ENCODE assay signal across 18 mouse cellular contexts in genomic region chr5:131992268-131992667, GRCm38 (mm10).
A peak's percentile ranks its signal among the peaks of the same experiment; 100 is the strongest.
DNase-seq lines count a peak whose midpoint lies in the region; ATAC-seq and TF ChIP-seq lines count a peak whose summit lies in the region.
"Had no signal": no experiment of that assay in that cellular context is flagged by ENCODE, and none has a peak within 500 bp of the region (broad histone marks: within the 10 kb centered on the region; RNA-seq: fewer than 3 reads in every experiment).

No protein-coding gene starts in this region.

- WGBS in embryonic facial prominence, embryonic 10.5 days = 57% methylated on average over 6 of the region's 6 CpGs
- WGBS in embryonic facial prominence, embryonic 13.5 days = 35% methylated on average over 6 of the region's 6 CpGs
- WGBS in limb, embryonic 14.5 days = 66% methylated on average over 6 of the region's 6 CpGs
- WGBS in midbrain, postnatal 0 days = 78% methylated on average over 6 of the region's 6 CpGs

- ATAC-seq in embryonic facial prominence, embryonic 13.5 days (ENCODE audit: insufficient number of reproducible peaks, insufficient read depth, low FRiP score, low TSS enrichment, low read depth) = no peak
- ATAC-seq in limb, embryonic 14.5 days (ENCODE audit: low FRiP score, low read depth) = no peak
- no peak for ATAC-seq in granulocyte monocyte progenitor cell, adult 5-6 weeks (replicated peaks; ENCODE audit: poor library complexity, severe bottlenecking)
- no peak for ATAC-seq in midbrain, postnatal 0 days (ENCODE audit: low FRiP score)
- ATAC-seq: forebrain, postnatal 0 days; hindbrain, postnatal 0 days; liver, postnatal 0 days had no signal

- peak; percentile 11 for DNase-seq in layer of hippocampus, adult 11-12 months (ENCODE audit: low spot score)
- DNase-seq in layer of hippocampus, postnatal 36 days = no peak
- DNase-seq in embryonic facial prominence, embryonic 10.5 days (ENCODE audit: low spot score) = no peak
- peak; percentile 11 for DNase-seq in limb, embryonic 14.5 days (ENCODE audit: low spot score)
- DNase-seq in midbrain, postnatal 0 days (ENCODE audit: low spot score) = no peak
- DNase-seq: adrenal gland, adult 8-10 months; cerebellum, adult 9-10 months; forebrain, postnatal 0 days; heart, adult 18-20 months; kidney, adult 2 months; kidney, postnatal 25 days; liver, postnatal 0 days; thymus, adult 18-20 months had no signal

- H3K27ac ChIP-seq in embryonic facial prominence, embryonic 10.5 days (replicated peaks) = peak overlapping the region; percentile 67
- H3K27ac ChIP-seq in embryonic facial prominence, embryonic 13.5 days = peak overlapping the region; percentile 90
- peak overlapping the region; percentile 26; the same call in 1 of the 2 replicates for H3K27ac ChIP-seq in limb, embryonic 14.5 days (replicated peaks; ENCODE audit: low read depth, low read length)
- no peak overlapping the region for H3K27ac ChIP-seq in midbrain, postnatal 0 days (ENCODE audit: low read depth, low read length)
- H3K27ac ChIP-seq: hindbrain, postnatal 0 days; midbrain, embryonic 10.5 days had no signal

- H3K9me3 ChIP-seq in embryonic facial prominence, embryonic 10.5 days = no peaks in the 10 kb centered on the region
- H3K9me3 ChIP-seq in embryonic facial prominence, embryonic 13.5 days = no peaks in the 10 kb centered on the region
- no peaks in the 10 kb centered on the region for H3K9me3 ChIP-seq in limb, embryonic 14.5 days (ENCODE audit: control insufficient read depth, low read length)
- no peaks in the 10 kb centered on the region for H3K9me3 ChIP-seq in midbrain, postnatal 0 days (ENCODE audit: low read length)
- H3K9me3 ChIP-seq: midbrain, embryonic 10.5 days had no signal

- TF ChIP-seq POLR2A in limb, embryonic 14.5 days (IDR thresholded peaks at IDR 0.05; ENCODE audit: borderline replicate concordance, extremely low read depth, insufficient read depth, insufficient read length) = no peak

- no peaks in the 10 kb centered on the region for H3K36me3 ChIP-seq in embryonic facial prominence, embryonic 10.5 days (replicated peaks)
- no peaks in the 10 kb centered on the region for H3K36me3 ChIP-seq in embryonic facial prominence, embryonic 13.5 days
- H3K36me3 ChIP-seq in limb, embryonic 14.5 days (ENCODE audit: control insufficient read depth, insufficient read depth, low read length) = no peaks in the 10 kb centered on the region
- no peaks in the 10 kb centered on the region for H3K36me3 ChIP-seq in midbrain, postnatal 0 days (ENCODE audit: insufficient read depth, low read length)
- H3K36me3 ChIP-seq: G1E; midbrain, embryonic 10.5 days had no signal

- H3K4me3 ChIP-seq in embryonic facial prominence, embryonic 10.5 days = no peak overlapping the region
- H3K4me3 ChIP-seq in embryonic facial prominence, embryonic 13.5 days = 0 out of 2 replicates have a peak overlapping the region, but pooled peaks have one; percentile 2
- H3K4me3 ChIP-seq in limb, embryonic 14.5 days (replicated peaks; ENCODE audit: low read length) = no peak overlapping the region
- no peak overlapping the region for H3K4me3 ChIP-seq in midbrain, postnatal 0 days (ENCODE audit: low read depth, low read length)
- H3K4me3 ChIP-seq: midbrain, embryonic 10.5 days had no signal

- peak overlapping the region; percentile 48 for H3K4me2 ChIP-seq in embryonic facial prominence, embryonic 13.5 days
- peak overlapping the region; percentile 34; the same call in 1 of the 2 replicates for H3K4me2 ChIP-seq in limb, embryonic 14.5 days (replicated peaks; ENCODE audit: low read depth, low read length, severe bottlenecking)
- H3K4me2 ChIP-seq in midbrain, postnatal 0 days (ENCODE audit: low read depth, low read length, poor library complexity, severe bottlenecking) = no peak overlapping the region

- H3K9ac ChIP-seq in embryonic facial prominence, embryonic 13.5 days = no peak overlapping the region
- H3K9ac ChIP-seq in limb, embryonic 14.5 days (ENCODE audit: low read depth, low read length, severe bottlenecking) = no peak overlapping the region
- H3K9ac ChIP-seq in midbrain, postnatal 0 days (replicated peaks; ENCODE audit: low read length, poor library complexity, severe bottlenecking) = no peak overlapping the region
- H3K9ac ChIP-seq: forebrain, postnatal 0 days; liver, postnatal 0 days had no signal

- TF ChIP-seq CTCF in midbrain, postnatal 0 days (IDR thresholded peaks at IDR 0.05) = no peak

- H3K27me3 ChIP-seq in embryonic facial prominence, embryonic 10.5 days (replicated peaks; ENCODE audit: low read depth, poor library complexity, severe bottlenecking) = no peaks in the 10 kb centered on the region
- H3K27me3 ChIP-seq in embryonic facial prominence, embryonic 13.5 days = no peaks in the 10 kb centered on the region
- H3K27me3 ChIP-seq in limb, embryonic 14.5 days (ENCODE audit: control insufficient read depth, insufficient read depth, low read length) = no peaks in the 10 kb centered on the region
- H3K27me3 ChIP-seq in midbrain, postnatal 0 days (ENCODE audit: insufficient read depth, low read length) = no peaks in the 10 kb centered on the region

- H3K4me1 ChIP-seq in embryonic facial prominence, embryonic 10.5 days = peaks cover 31% of the 10 kb centered on the region
- H3K4me1 ChIP-seq in embryonic facial prominence, embryonic 13.5 days = peaks cover 45% of the 10 kb centered on the region
- peaks cover 29% of the 10 kb centered on the region for H3K4me1 ChIP-seq in limb, embryonic 14.5 days (ENCODE audit: control insufficient read depth, insufficient read depth, low read length)
- H3K4me1 ChIP-seq in midbrain, postnatal 0 days (ENCODE audit: insufficient read depth, low read length) = no peaks in the 10 kb centered on the region

Comparison
In these comparisons a context has a peak if more than half of its experiments do, and no peak if none do; other contexts are left out.
1. DNase-seq: peak in layer of hippocampus, adult 11-12 months (single experiment) and limb, embryonic 14.5 days (single experiment); none in layer of hippocampus, postnatal 36 days (0 of 2), embryonic facial prominence, embryonic 10.5 days (single experiment) and midbrain, postnatal 0 days (single experiment).